Mouse (Mus musculus): ENCODE data around the gene Tmcc2. TPM values are rescaled to one million over a fixed set of nuclear protein-coding genes. Genes with fewer than 3 reads are reported as not detected.

Tmcc2 gene
- polyA plus RNA-seq (2017; shearing (Covaris generic)), result 0.32 TPM

DNA sequence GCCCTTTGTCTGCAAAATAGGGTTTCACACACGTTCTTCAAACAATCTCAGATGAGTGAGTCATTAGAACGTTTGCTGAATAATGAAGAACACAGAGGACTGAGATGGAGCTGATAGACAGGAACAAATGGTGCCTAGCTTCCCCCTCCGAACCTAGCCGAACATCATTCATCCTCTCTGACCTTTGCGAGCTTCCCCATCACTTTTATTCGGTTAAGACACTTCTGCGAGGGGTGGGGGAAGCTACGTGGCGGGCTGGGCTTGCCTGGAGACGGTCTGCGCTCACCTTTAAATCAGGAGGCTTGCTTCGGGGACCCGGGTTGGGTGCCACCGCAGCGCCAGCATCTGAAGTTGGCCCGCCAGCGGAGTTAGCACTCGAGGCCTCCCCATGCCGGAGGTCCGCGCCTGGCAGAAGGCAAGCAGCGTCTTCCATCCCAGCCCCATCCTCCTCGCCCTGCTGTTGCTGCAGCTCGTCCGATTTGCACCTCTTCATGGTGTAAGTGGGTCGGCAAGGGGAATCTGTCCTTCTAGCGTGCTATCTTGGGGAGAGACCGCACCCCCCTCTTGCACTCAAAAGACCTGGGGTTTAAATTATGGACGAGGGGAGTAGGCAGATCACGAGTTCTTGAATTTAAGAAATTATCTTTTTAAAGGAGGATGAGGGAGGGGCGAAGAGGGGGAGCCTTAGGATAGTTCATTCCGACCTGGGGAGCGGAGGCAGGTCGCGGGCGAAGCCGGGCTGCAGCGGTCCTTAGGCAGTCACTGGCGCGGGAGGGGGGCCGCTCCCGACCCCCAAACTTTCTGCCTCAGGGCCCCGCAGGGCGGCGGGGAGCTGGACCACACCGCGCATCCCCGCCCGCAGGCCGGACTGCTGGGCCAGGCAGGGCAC lies at the start of gene Tmcc2:
Tmcc2 (minus strand) TSS at position 591 of the 889 bp plus-strand sequence.

DNA sequence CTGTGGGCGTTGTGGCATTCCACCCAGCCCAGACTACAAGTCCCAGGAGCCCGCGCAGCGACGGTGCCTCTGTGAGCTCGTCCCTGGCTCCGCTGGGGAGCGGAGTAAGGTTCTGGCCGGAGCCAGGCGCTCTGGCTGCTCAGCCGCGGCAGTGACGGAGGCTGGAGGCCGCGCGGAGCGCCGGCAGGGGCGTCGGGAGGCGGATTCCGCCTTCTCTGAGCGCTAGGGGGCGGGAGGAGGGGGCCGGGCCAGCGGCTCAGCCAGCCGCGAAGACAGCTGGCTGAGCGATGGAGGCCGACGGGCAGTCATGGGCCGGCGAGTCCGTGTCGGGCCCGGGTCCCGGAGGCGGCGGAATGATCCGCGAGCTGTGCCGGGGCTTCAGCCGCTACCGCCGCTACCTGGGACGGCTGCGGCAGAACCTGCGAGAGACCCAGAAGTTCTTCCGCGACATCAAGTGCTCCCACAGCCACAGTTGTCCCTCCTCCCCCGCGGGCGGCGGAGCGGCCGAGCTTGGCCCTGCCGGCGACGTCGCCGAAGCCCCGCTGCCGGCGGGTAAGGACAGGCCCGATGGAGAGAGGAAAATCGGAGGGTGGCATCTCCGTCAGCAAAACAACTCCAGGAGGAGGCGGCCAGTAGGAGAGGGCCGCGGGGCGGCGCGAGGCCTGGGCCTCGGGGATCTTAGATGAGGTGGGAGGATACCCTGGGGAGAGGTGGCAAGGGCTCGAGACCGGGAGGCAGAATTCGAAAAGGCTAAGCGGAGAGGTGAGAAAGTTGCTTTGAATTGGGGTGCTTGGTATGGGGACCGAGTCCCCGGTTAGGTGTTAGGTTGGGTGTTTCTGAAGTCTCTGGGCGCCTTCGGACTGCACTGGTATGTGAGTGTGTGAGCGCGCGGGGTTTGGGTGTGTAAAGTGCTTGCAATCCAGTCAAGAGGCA lies 26.5 kb upstream of the Tmcc2 start, which contains the start of gene Dstyk:
Dstyk (plus strand) TSS at position 237 of the 933 bp plus-strand sequence.

DNA sequence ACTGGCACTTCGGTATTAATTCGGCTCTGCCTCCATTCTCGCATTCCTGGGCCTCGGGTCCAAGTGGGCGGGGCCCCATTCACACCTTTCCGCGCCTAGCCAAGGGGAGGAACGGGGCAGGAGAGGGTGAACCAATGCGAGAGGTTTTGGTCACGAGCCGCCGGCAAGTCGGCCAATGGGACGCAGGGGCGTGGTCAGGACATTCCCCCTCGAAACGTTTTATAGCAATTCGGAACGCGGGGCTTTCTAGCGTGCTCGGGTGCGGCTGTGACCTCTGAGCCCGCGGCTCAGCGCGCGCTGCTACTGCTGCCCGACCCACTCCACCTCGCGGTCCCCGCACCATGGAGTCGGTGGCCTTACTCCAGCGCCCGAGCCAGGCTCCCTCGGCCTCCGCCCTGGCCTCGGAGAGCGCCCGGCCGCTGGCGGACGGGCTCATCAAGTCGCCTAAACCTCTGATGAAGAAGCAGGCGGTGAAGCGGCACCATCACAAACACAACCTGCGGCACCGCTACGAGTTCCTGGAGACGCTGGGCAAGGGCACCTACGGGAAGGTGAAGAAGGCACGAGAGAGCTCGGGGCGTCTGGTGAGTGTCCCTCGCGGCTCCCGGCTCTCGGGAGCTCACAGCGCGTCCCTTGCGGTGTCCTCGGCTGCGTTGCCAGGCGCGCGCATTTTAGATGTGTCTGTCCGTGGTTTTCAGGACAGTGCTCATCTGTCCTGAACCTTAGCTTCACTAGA lies 75.0 kb downstream of the Tmcc2 start, which contains the start of gene Nuak2:
Nuak2 (plus strand) TSS at position 238 of the 736 bp plus-strand sequence.

Other genes starting within 250 kb of the Tmcc2 start
- gene Lemd1, start 199.8 kb downstream of the Tmcc2 start, polyA plus RNA-seq (2017; shearing (Covaris generic)), result 0.55 TPM
- not detected for gene AC124108.1, start 199.8 kb downstream of the Tmcc2 start, polyA plus RNA-seq (2017; shearing (Covaris generic))
- not detected for gene Gm10188, start 161.5 kb downstream of the Tmcc2 start, polyA plus RNA-seq (2017; shearing (Covaris generic))
- not detected for gene Klhdc8a, start 92.7 kb downstream of the Tmcc2 start, polyA plus RNA-seq (2017; shearing (Covaris generic))
- gene Nuak2, start 75.2 kb downstream of the Tmcc2 start, polyA plus RNA-seq (2017; shearing (Covaris generic)), result 3.8 TPM
- gene Dstyk, start 26.3 kb upstream of the Tmcc2 start, polyA plus RNA-seq (2017; shearing (Covaris generic)), result 8.1 TPM
- 35.1 TPM for gene Rbbp5, start 86.1 kb upstream of the Tmcc2 start, polyA plus RNA-seq (2017; shearing (Covaris generic))
- gene Tmem81, start 114.9 kb upstream of the Tmcc2 start, polyA plus RNA-seq (2017; shearing (Covaris generic)), result 2.9 TPM
- 0.10 TPM for gene Cntn2, start 152.0 kb upstream of the Tmcc2 start, polyA plus RNA-seq (2017; shearing (Covaris generic))